Mouse (Mus musculus) kidney, adult 2 months (tissue): ENCODE results near the gene Intu. TPM values are rescaled to one million over a fixed set of nuclear protein-coding genes. Genes with fewer than 3 reads are reported as not detected.
A peak's percentile ranks its signal among the peaks of the same experiment; 100 is the strongest.

Experiments
- DNase-seq: peaks from one replicate; pipeline ENCODE4 v3.0.0; 2021
- H3K27ac ChIP-seq: fragments of 200-500 bp; 2 replicates; pipeline ENCODE4 v1.5.1; 2012; ENCODE audit warnings: low read depth, low read length, control low read depth, inconsistent platforms; ENCODE audit not compliant: insufficient read depth
- H3K27me3 ChIP-seq: fragments of 200-500 bp; replicated peaks from 2 replicates; pipeline ENCODE4 v1.6.1; 2012; ENCODE audit warnings: mild to moderate bottlenecking, moderate library complexity, low read length, inconsistent platforms; ENCODE audit not compliant: control insufficient read depth, insufficient read depth
- H3K36me3 ChIP-seq: fragments of 200-500 bp; 2 replicates; pipeline ENCODE4 v1.6.1; 2012; ENCODE audit warnings: mild to moderate bottlenecking, moderate library complexity, low read length, inconsistent platforms; ENCODE audit not compliant: control insufficient read depth, insufficient read depth
- H3K4me1 ChIP-seq: fragments of 200-500 bp; 2 replicates; pipeline ENCODE4 v1.6.1; 2011; ENCODE audit warnings: low read length; ENCODE audit not compliant: control insufficient read depth, insufficient read depth
- H3K4me3 ChIP-seq: fragments of 200-500 bp; 2 replicates; pipeline ENCODE4 v1.5.1; 2011; ENCODE audit warnings: mild to moderate bottlenecking, low read depth, low read length, control low read depth; ENCODE audit not compliant: insufficient read depth
- CTCF ChIP-seq: fragments of 200-500 bp; conservative IDR thresholded peaks from 2 replicates; pipeline ENCODE4 v1.5.1; 2011; ENCODE audit warnings: low read depth, mild to moderate bottlenecking, control low read depth, low read length, moderate library complexity, mixed read lengths; ENCODE audit not compliant: insufficient read depth, insufficient read length
- POLR2A ChIP-seq: fragments of 200-500 bp; IDR thresholded peaks from one replicate; pipeline ENCODE4 v1.6.1; 2011; ENCODE audit warnings: low read depth, low read length, control low read depth
- WGBS: fragments of 180-500 bp; shearing (Covaris S2); methylation state at CpG from one replicate; pipeline ENCODE4 v1.1.7; 2018; 5-methylcytosine and 5-hydroxymethylcytosine counted together
- polyA plus RNA-seq: library from polyadenylated mRNA; depleted of rRNA; stranded (reverse); fragments of >200 nt; gene quantifications from 2 replicates; pipeline ENCODE4 v1.2.3, GENCODE M21; 2012

The Intu gene
- polyA plus RNA-seq, 1 experiment, result 4.0 TPM

GRCm38 (mm10) chr3:40695162-40695561 is 164.1 kb downstream of the Intu start:
- WGBS, result 100% methylated on average over 2 of the region's 2 CpGs
- no peak for DNase-seq
- H3K36me3 ChIP-seq, result no peaks in the 10 kb centered on the region; the same call in 1 of the 2 replicates
- H3K4me3 ChIP-seq, result no peak overlapping the region
- no peaks in the 10 kb centered on the region for H3K4me1 ChIP-seq
- H3K27ac ChIP-seq, result no peak overlapping the region
- TF ChIP-seq CTCF (no peak), POLR2A (no peak)
- no peaks in the 10 kb centered on the region for H3K27me3 ChIP-seq

- H3K4me1 ChIP-seq, result no peaks in the 10 kb centered on the region
- TF ChIP-seq POLR2A, result no peak
- TF ChIP-seq CTCF, result no peak
- no peak overlapping the region for H3K27ac ChIP-seq
- H3K4me3 ChIP-seq, result no peak overlapping the region
- no peaks in the 10 kb centered on the region; the same call in 1 of the 2 replicates for H3K36me3 ChIP-seq
- H3K27me3 ChIP-seq, result no peaks in the 10 kb centered on the region
- WGBS, result 76% methylated on average over 3 of the region's 3 CpGs
- DNase-seq, result no peak
Measured at GRCm38 (mm10) chr3:40698834-40699233, 167.7 kb downstream of the Intu start.

GRCm38 (mm10) chr3:40704816-40705430 is 173.8 kb downstream of the Intu start:
- DNase-seq, result peak; percentile 59
- no peaks in the 10 kb centered on the region for H3K36me3 ChIP-seq
- H3K4me1 ChIP-seq, result peaks cover 8% of the 10 kb centered on the region; the same call in 1 of the 2 replicates
- no peak overlapping the region for H3K4me3 ChIP-seq
- H3K27me3 ChIP-seq, result no peaks in the 10 kb centered on the region
- WGBS, result 43% methylated on average over 5 of the region's 5 CpGs
- no peak overlapping the region; the same call in 1 of the 2 replicates for H3K27ac ChIP-seq
- TF ChIP-seq POLR2A (no peak), CTCF (no peak)

GRCm38 (mm10) chr3:40708655-40709054 is 177.6 kb downstream of the Intu start, which contains the start of gene Slc25a31:
Gene Slc25a31 (plus strand): TSS chr3:40708855.
- Histone ChIP-seq H3K27ac (no peak within 1 kb of the TSS), H3K27me3 (no peaks in the 10 kb centered on the region), H3K36me3 (no peaks in the 10 kb centered on the region), H3K4me1 (peaks cover 8% of the 10 kb centered on the region; the same call in 1 of the 2 replicates), H3K4me3 (no peak within 1 kb of the TSS)
- whole genome bisulfite sequencing, result 93% methylated on average over 30 of the region's 30 CpGs
- TF ChIP-seq CTCF (no peak), POLR2A (no peak)
- no peak for DNase-seq

- Histone ChIP-seq H3K27me3 (no peaks in the 10 kb centered on the region), H3K4me1 (no peaks in the 10 kb centered on the region), H3K4me3 (no peak overlapping the region), H3K36me3 (no peaks in the 10 kb centered on the region), H3K27ac (no peak overlapping the region)
- WGBS, result 19% methylated on average over 1 of the region's 1 CpGs
- TF ChIP-seq POLR2A (no peak), CTCF (no peak)
- no peak for DNase-seq
Measured at GRCm38 (mm10) chr3:40716056-40716455, 185.0 kb downstream of the Intu start.

- DNase-seq, result no peak
- 66% methylated on average over 3 of the region's 3 CpGs for WGBS
- no peaks in the 10 kb centered on the region for H3K4me1 ChIP-seq
- no peak for TF ChIP-seq POLR2A
- no peak for TF ChIP-seq CTCF
- H3K27me3 ChIP-seq, result no peaks in the 10 kb centered on the region
- no peak overlapping the region for H3K4me3 ChIP-seq
- no peak overlapping the region for H3K27ac ChIP-seq
- no peaks in the 10 kb centered on the region for H3K36me3 ChIP-seq
Measured at GRCm38 (mm10) chr3:40719022-40719421, 187.9 kb downstream of the Intu start.

- Histone ChIP-seq H3K27ac (no peak overlapping the region), H3K4me1 (no peaks in the 10 kb centered on the region), H3K27me3 (no peaks in the 10 kb centered on the region), H3K4me3 (no peak overlapping the region), H3K36me3 (no peaks in the 10 kb centered on the region)
- 76% methylated on average over 6 of the region's 6 CpGs for WGBS
- no peak for TF ChIP-seq POLR2A
- no peak for TF ChIP-seq CTCF
- DNase-seq, result no peak
Measured at GRCm38 (mm10) chr3:40738381-40738912, 207.4 kb downstream of the Intu start.
